Mouse (Mus musculus): ENCODE data around the gene Apc2.

GRCm38 (mm10) chr10:80356737-80357136 lies 61.0 kb downstream of the Apc2 start:
- TF ChIP-seq GATA1 (IDR thresholded peaks at IDR 0.05; ENCODE audit: low read length) (no peak), TAL1 (IDR thresholded peaks at IDR 0.05; ENCODE audit: low read length) (no peak)

Data from erythroblast, embryonic 14.5 days (primary cell).